Mouse (Mus musculus): ENCODE measurements around the gene Mlf2. TPM values are rescaled to one million over a fixed set of nuclear protein-coding genes. Genes with fewer than 3 reads are reported as not detected.
A peak's percentile ranks its signal among the peaks of the same experiment; 100 is the strongest.

The Mlf2 gene
- polyA plus RNA-seq, 1 experiment from 2014 or later, result 462 TPM

DNA sequence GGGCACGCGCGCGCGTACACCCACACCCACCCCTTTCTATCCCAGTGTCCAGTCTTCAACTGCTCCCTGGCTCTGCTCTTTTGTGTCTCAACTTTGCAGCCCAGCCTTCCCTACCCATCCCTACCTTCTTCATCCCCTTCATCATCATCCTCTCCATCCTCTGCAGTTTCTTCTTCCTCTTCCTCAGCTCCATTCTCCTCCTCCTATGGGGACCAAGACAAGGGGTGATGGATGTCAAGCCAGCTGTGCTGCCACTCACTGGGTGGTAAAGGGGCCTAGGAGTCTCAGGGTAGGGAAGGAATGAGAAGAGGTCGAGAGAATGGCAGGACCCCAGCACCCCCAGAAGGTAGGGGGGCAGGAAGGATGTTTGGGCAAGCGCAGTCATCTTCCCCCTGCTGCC lies 16.7 kb upstream of the Mlf2 start:
- Histone ChIP-seq H3K4me1 (replicated peaks) (peaks cover 65% of the 10 kb centered on the region), H3K36me3 (peaks cover 29% of the 10 kb centered on the region)
- 77% methylated on average over 7 of the region's 7 CpGs for WGBS

DNA sequence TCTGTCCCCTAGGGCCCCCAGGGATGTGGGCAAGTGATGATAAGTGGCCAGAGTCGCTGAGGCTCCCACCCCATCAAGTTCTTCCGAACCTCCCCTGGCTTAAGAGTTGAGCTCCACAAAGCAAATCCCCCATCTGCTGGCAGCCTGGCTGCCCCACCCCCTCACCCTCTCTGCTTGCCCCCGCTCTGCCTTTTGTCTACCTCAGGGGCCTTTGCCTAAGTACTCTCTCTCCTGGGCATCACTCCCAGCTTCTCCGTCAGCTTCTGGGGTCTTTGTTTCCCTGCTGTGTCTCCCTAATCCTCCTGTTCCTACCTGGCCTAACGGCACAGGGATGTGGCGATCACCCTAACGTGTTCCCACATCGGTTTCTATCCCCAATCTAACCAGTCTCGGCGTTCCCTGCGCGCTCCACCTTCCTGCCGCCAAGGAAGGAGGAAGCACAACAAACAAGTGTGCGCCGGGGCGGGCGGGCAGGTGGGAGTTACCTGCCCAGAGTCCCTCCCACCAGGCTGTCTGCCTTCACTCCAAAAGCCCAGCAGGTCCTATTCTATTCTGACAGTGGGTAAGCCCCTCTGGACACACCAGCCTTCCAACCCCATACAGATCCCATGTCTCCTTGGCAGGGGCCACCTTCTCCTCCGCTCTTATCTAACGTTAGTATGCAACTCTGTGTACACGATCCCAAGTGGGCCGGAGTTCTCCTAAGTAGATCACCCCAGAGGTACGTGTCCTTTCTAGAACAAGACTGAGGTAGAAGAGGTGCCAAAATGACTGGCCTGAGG lies 15.8 kb upstream of the Mlf2 start:
- peak overlapping the region; percentile 94 for H3K4me3 ChIP-seq (replicated peaks)
- peaks cover 62% of the 10 kb centered on the region for H3K4me1 ChIP-seq (replicated peaks)
- peak overlapping the region; percentile 99 for H3K4me2 ChIP-seq (replicated peaks)
- no peaks in the 10 kb centered on the region for H3K9me3 ChIP-seq
- no peak for ATAC-seq
- peak overlapping the region; percentile 100 for H3K9ac ChIP-seq (replicated peaks)
- WGBS, result 5% methylated on average over 22 of the region's 22 CpGs
- peaks cover 29% of the 10 kb centered on the region for H3K36me3 ChIP-seq
- peak overlapping the region; percentile 100 for H3K27ac ChIP-seq
- H3K27me3 ChIP-seq, result peaks cover 6% of the 10 kb centered on the region; the same call in 1 of the 2 replicates

More for the DNA sequence above, 16.7 kb upstream of the Mlf2 start:
- no peak for ATAC-seq
- Histone ChIP-seq H3K9me3 (no peaks in the 10 kb centered on the region), H3K4me3 (replicated peaks) (peak overlapping the region; percentile 94), H3K9ac (replicated peaks) (peak overlapping the region; percentile 100), H3K27me3 (peaks cover 9% of the 10 kb centered on the region), H3K27ac (peak overlapping the region; percentile 100), H3K4me2 (replicated peaks) (peak overlapping the region; percentile 99)

DNA sequence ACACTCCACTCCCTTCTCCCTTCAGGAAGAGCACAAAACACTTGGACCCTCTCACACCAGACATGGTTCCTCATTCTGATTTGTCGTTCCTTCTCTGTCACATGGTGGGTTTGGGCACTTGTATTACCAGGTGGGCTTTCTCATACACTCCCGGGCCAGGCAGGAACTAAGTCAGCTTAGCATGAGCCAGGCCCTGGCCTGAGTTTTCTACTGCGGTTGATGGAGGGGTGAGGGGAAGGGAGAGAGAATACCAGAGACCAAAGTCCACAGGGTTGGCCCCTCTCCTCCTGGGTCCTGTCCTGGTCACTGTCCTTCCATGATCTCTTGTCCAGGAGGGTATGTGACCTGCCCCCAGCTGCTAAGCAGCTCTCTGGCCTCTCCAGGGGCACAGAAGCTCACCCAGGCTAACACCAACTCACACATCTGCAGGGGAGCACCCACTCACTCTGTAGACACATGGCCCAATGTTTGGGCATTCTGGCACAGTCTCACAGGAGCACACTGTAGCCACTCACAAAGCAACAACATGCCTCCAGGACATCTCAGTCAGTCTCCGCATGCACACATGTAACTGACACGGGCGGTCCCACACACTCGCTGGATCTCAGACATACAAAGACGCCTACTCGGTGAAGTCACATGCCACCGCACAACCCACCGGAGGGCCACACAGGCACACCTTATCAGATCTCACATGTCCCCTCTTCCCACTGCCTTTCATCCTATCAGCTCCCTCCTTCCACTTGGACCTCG lies 15.1 kb upstream of the Mlf2 start:
- 2% methylated on average over 12 of the region's 12 CpGs for WGBS
- no peak for ATAC-seq
- Histone ChIP-seq H3K9ac (replicated peaks) (peak overlapping the region; percentile 100), H3K9me3 (no peaks in the 10 kb centered on the region), H3K36me3 (peaks cover 29% of the 10 kb centered on the region), H3K4me1 (replicated peaks) (peaks cover 64% of the 10 kb centered on the region), H3K4me3 (replicated peaks) (peak overlapping the region; percentile 94), H3K27ac (peak overlapping the region; percentile 100), H3K27me3 (no peaks in the 10 kb centered on the region), H3K4me2 (replicated peaks) (peak overlapping the region; percentile 99)

DNA sequence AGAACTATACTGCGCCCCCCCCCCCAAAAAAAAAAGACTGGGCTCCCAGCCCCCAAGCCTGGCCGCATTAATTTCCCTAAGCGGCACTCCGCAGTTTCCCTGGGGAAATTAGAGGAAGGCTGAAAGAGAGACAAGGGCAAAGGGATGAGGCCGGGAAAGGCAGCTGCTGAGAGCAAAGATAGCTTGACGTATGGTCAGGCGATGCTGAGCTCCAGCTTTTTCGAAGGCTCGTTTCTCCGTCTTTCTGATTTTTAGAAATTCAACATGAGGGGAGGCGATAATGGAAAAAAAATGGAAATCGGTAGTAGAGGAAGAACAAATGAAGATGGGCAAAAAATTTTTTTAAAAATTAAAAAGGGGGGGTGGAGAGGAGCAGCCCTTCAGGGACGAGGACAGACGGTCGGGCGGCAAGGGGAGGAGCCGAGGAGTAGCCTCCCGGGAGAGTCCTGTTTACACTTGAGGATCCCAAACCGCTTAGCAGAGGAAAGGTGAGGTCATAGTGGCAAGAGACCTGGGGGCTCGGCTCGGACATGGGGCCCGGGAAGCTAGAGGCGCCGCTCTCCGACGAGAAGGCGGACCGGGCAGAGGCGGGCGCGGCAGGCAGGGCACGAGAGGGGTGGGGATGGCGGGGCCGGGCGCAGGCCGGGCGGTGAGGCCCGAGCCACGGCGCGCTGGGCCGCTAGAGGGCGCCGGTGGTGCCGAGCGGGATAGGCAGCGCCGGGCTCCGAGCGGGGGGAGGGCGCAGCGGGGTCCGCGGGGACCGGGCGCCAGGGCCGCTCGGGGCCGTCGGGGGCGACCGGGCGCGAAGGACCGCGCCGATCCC lies 14.3 kb upstream of the Mlf2 start:
- Histone ChIP-seq H3K27me3 (no peaks in the 10 kb centered on the region), H3K4me2 (replicated peaks) (peak overlapping the region; percentile 99), H3K9ac (replicated peaks) (peak overlapping the region; percentile 100), H3K36me3 (peaks cover 29% of the 10 kb centered on the region), H3K27ac (peak overlapping the region; percentile 100), H3K9me3 (no peaks in the 10 kb centered on the region), H3K4me1 (replicated peaks) (peaks cover 68% of the 10 kb centered on the region), H3K4me3 (replicated peaks) (peak overlapping the region; percentile 94)
- 1% methylated on average over 46 of the region's 67 CpGs for WGBS
- ATAC-seq, result peak; percentile 54

DNA sequence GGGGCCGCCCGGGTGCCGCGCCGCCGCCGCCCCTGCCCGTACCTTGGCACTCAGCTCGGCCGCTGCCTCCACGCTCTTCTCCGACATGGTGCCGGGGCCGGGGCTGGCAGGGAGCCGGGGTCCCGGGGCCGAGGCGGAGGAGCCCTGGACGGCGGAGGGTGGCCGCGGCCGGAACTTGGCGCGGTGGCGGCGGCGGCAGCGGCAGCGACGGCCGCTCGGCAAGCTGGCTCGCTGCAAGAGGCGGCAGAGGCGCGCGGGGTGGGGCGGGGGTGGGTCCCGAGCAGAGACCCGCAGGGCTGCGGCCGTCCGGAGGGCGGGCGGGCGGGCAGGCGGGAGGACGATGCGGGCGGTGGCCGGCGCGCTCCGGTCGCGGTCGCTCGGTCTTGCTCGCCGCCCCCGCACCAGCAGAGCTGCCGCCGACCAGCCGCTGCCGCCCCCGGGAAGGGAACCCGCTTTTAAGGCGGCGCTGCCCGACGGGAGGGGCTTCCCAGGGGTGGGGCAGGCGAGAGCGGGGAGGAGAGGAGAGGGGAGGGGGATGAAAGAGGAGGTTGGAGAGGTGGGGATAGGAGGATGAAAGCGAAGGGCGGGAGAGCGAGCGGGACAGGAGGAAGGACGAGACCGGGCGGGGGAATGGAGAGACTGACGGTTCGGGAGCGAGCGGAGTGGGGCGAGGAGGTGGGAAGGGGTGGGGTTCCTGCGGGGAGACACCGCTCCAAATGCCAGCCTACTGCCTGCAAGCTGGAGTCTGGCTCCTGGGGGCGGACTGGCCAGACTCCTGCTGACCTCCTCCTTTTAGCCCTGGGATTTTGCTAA lies 13.5 kb upstream of the Mlf2 start:
- Histone ChIP-seq H3K4me1 (replicated peaks) (peaks cover 68% of the 10 kb centered on the region), H3K36me3 (peaks cover 23% of the 10 kb centered on the region), H3K27me3 (no peaks in the 10 kb centered on the region), H3K9me3 (no peaks in the 10 kb centered on the region), H3K4me3 (replicated peaks) (peak overlapping the region; percentile 94), H3K9ac (replicated peaks) (peak overlapping the region; percentile 100), H3K27ac (peak overlapping the region; percentile 100), H3K4me2 (replicated peaks) (peak overlapping the region; percentile 99)
- WGBS, result under 1% methylated on average over 54 of the region's 89 CpGs
- ATAC-seq, result peak; percentile 75

DNA sequence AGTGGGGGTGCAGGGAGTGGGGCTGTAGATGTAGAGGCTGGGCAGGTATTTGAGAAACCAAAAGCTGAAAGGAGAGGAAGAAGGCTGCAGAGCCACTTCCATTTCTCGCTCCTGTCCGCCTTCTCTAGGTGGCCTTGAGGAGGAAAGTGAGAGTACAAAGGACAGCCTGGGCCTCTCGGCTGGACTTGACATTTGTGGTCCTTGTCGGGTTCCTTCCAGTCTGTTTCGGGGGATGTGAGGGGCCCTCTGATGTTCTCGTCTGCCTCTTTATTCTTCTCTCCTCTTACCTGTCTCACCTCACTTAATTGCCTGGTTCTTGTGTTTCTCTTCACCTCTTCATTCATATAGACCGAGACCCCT lies 12.9 kb upstream of the Mlf2 start:
- no peaks in the 10 kb centered on the region for H3K27me3 ChIP-seq
- peak overlapping the region; percentile 100 for H3K9ac ChIP-seq (replicated peaks)
- WGBS, result 5% methylated on average over 7 of the region's 7 CpGs
- H3K4me2 ChIP-seq (replicated peaks), result peak overlapping the region; percentile 99
- ATAC-seq, result no peak
- H3K4me3 ChIP-seq (replicated peaks), result peak overlapping the region; percentile 94
- no peaks in the 10 kb centered on the region for H3K9me3 ChIP-seq
- H3K4me1 ChIP-seq (replicated peaks), result peaks cover 65% of the 10 kb centered on the region
- H3K36me3 ChIP-seq, result peaks cover 17% of the 10 kb centered on the region
- H3K27ac ChIP-seq, result peak overlapping the region; percentile 100

DNA sequence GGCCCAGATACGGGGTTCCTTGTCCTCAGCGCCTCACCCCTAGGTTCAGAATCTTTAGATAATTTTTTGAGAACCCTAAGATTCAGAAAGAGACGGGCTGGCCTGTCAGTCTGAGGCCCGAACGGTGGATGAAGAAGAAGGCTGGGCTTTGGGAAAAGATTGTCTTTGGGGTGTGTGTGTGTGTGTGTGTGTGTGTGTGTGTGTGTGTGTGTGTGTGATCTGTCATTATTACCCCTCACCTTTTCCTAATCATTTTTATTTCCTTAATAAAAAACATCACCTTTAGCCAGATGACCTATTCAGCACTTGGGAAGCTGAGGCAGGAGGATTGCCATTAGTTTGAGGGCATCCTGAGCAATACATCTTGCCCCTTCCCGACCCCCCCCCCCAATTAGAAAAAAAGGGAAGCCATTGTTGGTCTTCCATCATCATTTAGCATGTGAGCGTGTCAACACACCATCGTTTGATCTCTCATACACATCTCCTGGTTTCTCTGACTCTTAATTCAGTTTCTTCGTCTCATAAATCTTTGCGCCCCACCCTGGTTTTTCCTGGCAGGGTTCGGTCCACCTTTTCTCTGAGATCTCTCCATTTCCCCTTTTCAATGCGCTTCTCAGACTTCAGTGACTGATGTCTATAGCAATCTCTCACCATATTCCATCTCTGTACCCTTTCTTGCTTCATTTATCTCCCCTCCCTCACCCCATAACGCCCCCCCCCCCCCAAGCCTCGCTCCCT lies 12.1 kb upstream of the Mlf2 start:
- no peaks in the 10 kb centered on the region for H3K9me3 ChIP-seq
- H3K4me2 ChIP-seq (replicated peaks), result peak overlapping the region; percentile 99
- H3K27ac ChIP-seq, result peak overlapping the region; percentile 100
- H3K9ac ChIP-seq (replicated peaks), result peak overlapping the region; percentile 100
- peaks cover 10% of the 10 kb centered on the region for H3K36me3 ChIP-seq
- no peaks in the 10 kb centered on the region for H3K27me3 ChIP-seq
- 13% methylated on average over 13 of the region's 14 CpGs for WGBS
- peak overlapping the region; percentile 94 for H3K4me3 ChIP-seq (replicated peaks)
- ATAC-seq, result no peak
- H3K4me1 ChIP-seq (replicated peaks), result peaks cover 58% of the 10 kb centered on the region

DNA sequence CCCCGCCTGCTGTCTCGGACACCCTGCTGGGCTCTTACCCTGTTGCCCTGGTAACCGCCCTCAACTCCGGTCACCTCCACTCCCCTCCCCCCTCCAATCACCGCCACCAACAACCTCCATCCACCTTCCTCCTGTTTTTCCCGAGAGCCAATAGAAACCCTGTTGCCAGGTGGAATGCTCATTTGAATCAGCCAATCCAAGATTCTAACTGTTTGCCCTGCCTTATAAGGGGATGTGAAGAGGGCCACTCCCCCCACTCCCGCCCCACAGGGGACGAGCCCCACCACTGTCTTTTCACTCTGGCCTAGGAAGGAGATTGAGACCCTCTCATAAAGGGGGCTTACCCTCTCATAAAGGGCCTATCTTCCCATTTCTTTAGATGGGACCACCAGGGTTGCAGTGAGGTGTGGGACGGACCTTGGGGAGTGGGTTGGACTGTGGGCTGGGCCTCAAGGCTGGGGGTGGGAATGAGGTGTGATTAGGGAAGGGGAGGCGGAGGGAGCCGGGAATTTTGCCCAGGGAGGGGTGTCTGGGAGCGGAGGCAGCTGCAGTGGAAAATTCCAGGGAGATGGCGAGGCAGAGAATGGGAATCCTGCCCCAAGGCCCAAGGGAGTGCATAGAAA lies 11.4 kb upstream of the Mlf2 start, which contains the start of gene Ptms:
Ptms (minus strand) TSS at position 409 of the 623 bp plus-strand sequence.
- ATAC-seq, result peak; percentile 88
- H3K27ac ChIP-seq, result peak within 1 kb of the TSS; percentile 100
- 0% methylated on average over 13 of the region's 13 CpGs for WGBS

DNA sequence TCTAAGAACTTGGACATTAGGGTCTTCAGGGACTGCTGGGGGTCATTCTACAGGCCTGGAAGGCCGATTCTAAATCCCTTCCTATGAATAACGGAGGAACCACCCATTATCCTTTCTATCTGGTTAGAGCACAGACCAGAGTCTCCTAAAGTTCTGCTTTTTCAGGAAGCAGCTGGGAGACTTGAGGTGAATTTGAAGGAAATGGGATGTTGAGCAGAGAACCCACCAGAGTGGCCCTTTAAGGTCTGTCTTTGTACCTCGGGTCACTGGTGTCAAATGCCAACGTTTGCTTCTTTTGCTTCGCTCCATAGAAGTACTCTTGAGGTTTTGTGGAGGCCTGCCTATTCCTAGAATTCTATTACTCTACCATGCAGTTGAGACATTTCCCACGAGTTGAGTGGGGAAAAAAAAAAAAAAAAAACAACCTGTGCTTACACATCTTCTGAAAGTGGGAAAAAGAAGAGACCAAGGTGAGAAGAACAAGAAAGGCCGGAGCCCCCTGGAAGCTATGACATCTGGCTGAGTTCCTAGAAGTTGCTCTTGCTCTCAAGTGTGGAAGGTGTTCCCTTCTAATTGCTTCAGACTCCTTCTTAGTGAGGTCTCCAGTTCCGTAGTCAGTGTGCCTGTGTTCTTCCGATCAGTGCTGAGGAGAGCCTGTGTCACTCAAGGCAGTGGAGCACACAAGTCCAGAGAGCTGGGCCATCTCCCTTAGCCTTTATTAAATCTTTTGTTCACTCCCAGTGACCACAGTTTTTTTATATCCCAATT lies 10.7 kb upstream of the Mlf2 start:
- Histone ChIP-seq H3K9ac (replicated peaks) (peak overlapping the region; percentile 58), H3K4me2 (replicated peaks) (peak overlapping the region; percentile 99), H3K36me3 (no peaks in the 10 kb centered on the region), H3K4me1 (replicated peaks) (peaks cover 48% of the 10 kb centered on the region), H3K27me3 (no peaks in the 10 kb centered on the region), H3K4me3 (replicated peaks) (peak overlapping the region; percentile 94), H3K27ac (peak overlapping the region; percentile 100), H3K9me3 (no peaks in the 10 kb centered on the region)
- WGBS, result 28% methylated on average over 9 of the region's 9 CpGs
- ATAC-seq, result no peak

More for the DNA sequence above, 11.4 kb upstream of the Mlf2 start, which contains the start of gene Ptms:
- peaks cover 50% of the 10 kb centered on the region for H3K4me1 ChIP-seq (replicated peaks)
- no peaks in the 10 kb centered on the region for H3K27me3 ChIP-seq
- H3K4me2 ChIP-seq (replicated peaks), result peak within 1 kb of the TSS; percentile 99
- H3K36me3 ChIP-seq, result peaks cover 2% of the 10 kb centered on the region
- peak within 1 kb of the TSS; percentile 94 for H3K4me3 ChIP-seq (replicated peaks)
- no peaks in the 10 kb centered on the region for H3K9me3 ChIP-seq
- peak within 1 kb of the TSS; percentile 100 for H3K9ac ChIP-seq (replicated peaks)

DNA sequence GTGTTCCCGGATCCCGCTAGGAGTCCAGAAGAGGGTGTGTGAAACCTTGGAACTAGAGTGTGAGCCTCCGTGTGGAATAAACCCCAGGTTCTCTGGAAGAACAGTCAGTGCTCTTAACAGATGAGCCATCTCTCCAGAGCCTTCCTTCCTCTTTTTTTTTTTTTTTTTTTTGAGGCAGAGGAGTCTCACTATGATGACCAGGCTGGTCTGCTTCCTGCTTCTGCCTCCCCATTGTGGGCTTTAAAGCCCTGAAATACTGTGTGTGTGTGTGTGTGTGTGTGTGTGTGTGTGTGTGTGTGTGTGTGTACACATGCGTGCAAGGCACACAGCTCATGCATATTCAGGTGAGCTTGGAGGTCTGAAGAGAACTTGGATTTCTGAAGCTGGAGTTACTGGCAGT lies 9.6 kb upstream of the Mlf2 start:
- H3K4me1 ChIP-seq (replicated peaks), result peaks cover 39% of the 10 kb centered on the region
- H3K9ac ChIP-seq (replicated peaks), result peak overlapping the region; percentile 58; the same call in 1 of the 2 replicates
- H3K27ac ChIP-seq, result peak overlapping the region; percentile 100
- no peak overlapping the region for H3K4me2 ChIP-seq (replicated peaks)
- 80% methylated on average over 3 of the region's 4 CpGs for WGBS
- no peaks in the 10 kb centered on the region for H3K27me3 ChIP-seq
- H3K9me3 ChIP-seq, result no peaks in the 10 kb centered on the region
- no peaks in the 10 kb centered on the region for H3K36me3 ChIP-seq
- ATAC-seq, result no peak
- no peak overlapping the region for H3K4me3 ChIP-seq (replicated peaks)

Data from midbrain, embryonic 13.5 days (tissue).